Mouse (Mus musculus) kidney, embryonic 14.5 days (tissue): ENCODE data around the gene Med19. TPM values are rescaled to one million over a fixed set of nuclear protein-coding genes. Genes with fewer than 3 reads are reported as not detected.
"Not testable (repeated sequence)": the region's sequence is repeated elsewhere in the genome, so short reads cannot be mapped to it uniquely, and the experiment has no call there.

Experiments
- ATAC-seq: fragments of 200-750 bp; cut with Nextera tagmentation; 2 replicates; pipeline ENCODE4 v1.8.0; 2017; ENCODE audit warnings: moderate number of reproducible peaks, mild to moderate bottlenecking, moderate TSS enrichment, moderate library complexity; ENCODE audit not compliant: low FRiP score, low TSS enrichment
- H3K27ac ChIP-seq: fragments of 300-500 bp; sonication (generic); 2 replicates; pipeline ENCODE4 v1.5.1; 2014; ENCODE audit warnings: low read depth, mild to moderate bottlenecking, low read length, moderate library complexity, mixed read lengths
- H3K27me3 ChIP-seq: fragments of 300-500 bp; sonication (generic); 2 replicates; pipeline ENCODE4 v1.6.1; 2014; ENCODE audit warnings: mild to moderate bottlenecking, low read length; ENCODE audit not compliant: control insufficient read depth, insufficient read depth
- H3K36me3 ChIP-seq: fragments of 300-500 bp; sonication (generic); 2 replicates; pipeline ENCODE4 v1.6.1; 2014; ENCODE audit warnings: low read length, mixed read lengths; ENCODE audit not compliant: control insufficient read depth, insufficient read depth
- H3K4me1 ChIP-seq: fragments of 300-500 bp; sonication (generic); 2 replicates; pipeline ENCODE4 v1.6.1; 2014; ENCODE audit warnings: low read length, mixed read lengths; ENCODE audit not compliant: control insufficient read depth, insufficient read depth
- H3K4me2 ChIP-seq: fragments of 300-500 bp; sonication (generic); replicated peaks from 2 replicates; pipeline ENCODE4 v1.6.1; 2014; ENCODE audit warnings: low read depth, mild to moderate bottlenecking, low read length
- H3K4me3 ChIP-seq: fragments of 300-500 bp; sonication (generic); 2 replicates; pipeline ENCODE4 v1.5.1; 2014; ENCODE audit warnings: mild to moderate bottlenecking, low read length
- H3K9ac ChIP-seq: fragments of 300-500 bp; sonication (generic); 2 replicates; pipeline ENCODE4 v1.6.1; 2014; ENCODE audit warnings: low read depth, mild to moderate bottlenecking, low read length, moderate library complexity
- H3K9me3 ChIP-seq: fragments of 300-500 bp; sonication (generic); 2 replicates; pipeline ENCODE4 v1.6.1; 2016; ENCODE audit warnings: low read length; ENCODE audit not compliant: control insufficient read depth
- WGBS: fragments of 180-500 bp; shearing (Covaris S2); extraction: QIAGEN DNeasy Blood & Tissue Kit; methylation state at CpG from one replicate; pipeline ENCODE4 v1.1.7; 2014; 5-methylcytosine and 5-hydroxymethylcytosine counted together
- polyA plus RNA-seq: library from polyadenylated mRNA; unstranded; fragments of >200 nt; fragmentation: Nextera tagmentation; extraction: Ambion mirVana; gene quantifications from 2 replicates; pipeline ENCODE4 v1.2.1, GENCODE M21; 2014

The Med19 gene
- polyA plus RNA-seq, 1 experiment from 2014 or later: 50.5 TPM

- H3K27me3 ChIP-seq: no peaks in the 10 kb centered on the region
- no peaks in the 10 kb centered on the region; the same call in 1 of the 2 replicates for H3K4me1 ChIP-seq
- no peak overlapping the region for H3K4me2 ChIP-seq
- no peak overlapping the region for H3K4me3 ChIP-seq
- no peaks in the 10 kb centered on the region for H3K9me3 ChIP-seq
- no peaks in the 10 kb centered on the region for H3K36me3 ChIP-seq
- no peak overlapping the region for H3K27ac ChIP-seq
- H3K9ac ChIP-seq: no peak overlapping the region
- no peak for ATAC-seq
- WGBS: 72% methylated on average over 1 of the region's 1 CpGs
Measured at GRCm38 (mm10) chr2:84655864-84656263, 22.3 kb upstream of the Med19 start.

GRCm38 (mm10) chr2:84658806-84659205 lies 19.4 kb upstream of the Med19 start, which contains the start of gene Btbd18:
TSS of gene Btbd18 (plus strand) at chr2:84659079.
- Histone ChIP-seq H3K9ac (no peak within 1 kb of the TSS), H3K27me3 (no peaks in the 10 kb centered on the region), H3K36me3 (no peaks in the 10 kb centered on the region), H3K4me3 (no peak within 1 kb of the TSS), H3K4me1 (no peaks in the 10 kb centered on the region), H3K4me2 (no peak within 1 kb of the TSS), H3K9me3 (no peaks in the 10 kb centered on the region), H3K27ac (no peak within 1 kb of the TSS)
- no peak for ATAC-seq
- 95% methylated on average over 32 of the region's 32 CpGs for WGBS

GRCm38 (mm10) chr2:84660253-84660652 lies 17.9 kb upstream of the Med19 start:
- 67% methylated on average over 3 of the region's 3 CpGs for WGBS
- no peak overlapping the region for H3K27ac ChIP-seq
- peak; percentile 30; the same call in 1 of the 2 replicates for ATAC-seq

GRCm38 (mm10) chr2:84662866-84663265 lies 15.3 kb upstream of the Med19 start:
- no peak overlapping the region for H3K27ac ChIP-seq
- H3K4me1 ChIP-seq: no peaks in the 10 kb centered on the region
- H3K4me3 ChIP-seq: no peak overlapping the region
- H3K9ac ChIP-seq: no peak overlapping the region
- 38% methylated on average over 2 of the region's 2 CpGs for WGBS
- no peaks in the 10 kb centered on the region for H3K9me3 ChIP-seq
- H3K27me3 ChIP-seq: no peaks in the 10 kb centered on the region
- no peak overlapping the region for H3K4me2 ChIP-seq
- ATAC-seq: no peak
- peaks cover 2% of the 10 kb centered on the region; the same call in 1 of the 2 replicates for H3K36me3 ChIP-seq

More at GRCm38 (mm10) chr2:84660253-84660652, 17.9 kb upstream of the Med19 start:
- Histone ChIP-seq H3K9ac (no peak overlapping the region), H3K4me3 (no peak overlapping the region), H3K36me3 (no peaks in the 10 kb centered on the region), H3K4me2 (no peak overlapping the region), H3K4me1 (no peaks in the 10 kb centered on the region), H3K27me3 (no peaks in the 10 kb centered on the region), H3K9me3 (no peaks in the 10 kb centered on the region)

GRCm38 (mm10) chr2:84666081-84666480 lies 12.1 kb upstream of the Med19 start:
- Histone ChIP-seq H3K27ac (peak overlapping the region; percentile 17; the same call in 1 of the 2 replicates), H3K36me3 (peaks cover 9% of the 10 kb centered on the region; the same call in 1 of the 2 replicates), H3K4me2 (no peak overlapping the region), H3K27me3 (no peaks in the 10 kb centered on the region), H3K9ac (no peak overlapping the region), H3K4me1 (peaks cover 9% of the 10 kb centered on the region; the same call in 1 of the 2 replicates), H3K9me3 (no peaks in the 10 kb centered on the region), H3K4me3 (no peak overlapping the region)
- 71% methylated on average over 12 of the region's 12 CpGs for WGBS
- no peak for ATAC-seq

GRCm38 (mm10) chr2:84669828-84670568 lies 8.2 kb upstream of the Med19 start:
- peak; percentile 77 for ATAC-seq
- peaks cover 9% of the 10 kb centered on the region; the same call in 1 of the 2 replicates for H3K4me1 ChIP-seq
- H3K27me3 ChIP-seq: no peaks in the 10 kb centered on the region
- peaks cover 30% of the 10 kb centered on the region for H3K36me3 ChIP-seq
- peak overlapping the region; percentile 94 for H3K9ac ChIP-seq
- H3K9me3 ChIP-seq: no peaks in the 10 kb centered on the region
- H3K4me2 ChIP-seq: peak overlapping the region; percentile 56
- H3K4me3 ChIP-seq: peak overlapping the region; percentile 96
- WGBS: 3% methylated on average over 39 of the region's 39 CpGs
- H3K27ac ChIP-seq: peak overlapping the region; percentile 93

- no peaks in the 10 kb centered on the region for H3K27me3 ChIP-seq
- H3K9ac ChIP-seq: peak within 1 kb of the TSS; percentile 94
- peak; percentile 97 for ATAC-seq
- peak within 1 kb of the TSS; percentile 56 for H3K4me2 ChIP-seq
- H3K9me3 ChIP-seq: no peaks in the 10 kb centered on the region
- peaks cover 35% of the 10 kb centered on the region for H3K36me3 ChIP-seq
- peak within 1 kb of the TSS; percentile 93 for H3K27ac ChIP-seq
- H3K4me1 ChIP-seq: peaks cover 9% of the 10 kb centered on the region; the same call in 1 of the 2 replicates
- under 1% methylated on average over 20 of the region's 20 CpGs for WGBS
- H3K4me3 ChIP-seq: peak within 1 kb of the TSS; percentile 96
Measured at GRCm38 (mm10) chr2:84670569-84670933, 7.7 kb upstream of the Med19 start, which contains the start of gene Selenoh. TSS of gene Selenoh (minus strand) at chr2:84670770.

- H3K27ac ChIP-seq, ATAC-seq, H3K9ac ChIP-seq, H3K4me3 ChIP-seq, H3K27me3 ChIP-seq, H3K9me3 ChIP-seq: not testable (repeated sequence)
- WGBS: 73% methylated on average over 4 of the region's 5 CpGs
- H3K4me1 ChIP-seq: peaks cover 12% of the 10 kb centered on the region; the same call in 1 of the 2 replicates
- peak overlapping the region; percentile 56; the same call in 1 of the 2 replicates for H3K4me2 ChIP-seq
- peaks cover 39% of the 10 kb centered on the region for H3K36me3 ChIP-seq
Measured at GRCm38 (mm10) chr2:84671535-84671934, 6.7 kb upstream of the Med19 start.
